Mouse (Mus musculus): Measurements from ENCODE around the gene Tram2.

DNA sequence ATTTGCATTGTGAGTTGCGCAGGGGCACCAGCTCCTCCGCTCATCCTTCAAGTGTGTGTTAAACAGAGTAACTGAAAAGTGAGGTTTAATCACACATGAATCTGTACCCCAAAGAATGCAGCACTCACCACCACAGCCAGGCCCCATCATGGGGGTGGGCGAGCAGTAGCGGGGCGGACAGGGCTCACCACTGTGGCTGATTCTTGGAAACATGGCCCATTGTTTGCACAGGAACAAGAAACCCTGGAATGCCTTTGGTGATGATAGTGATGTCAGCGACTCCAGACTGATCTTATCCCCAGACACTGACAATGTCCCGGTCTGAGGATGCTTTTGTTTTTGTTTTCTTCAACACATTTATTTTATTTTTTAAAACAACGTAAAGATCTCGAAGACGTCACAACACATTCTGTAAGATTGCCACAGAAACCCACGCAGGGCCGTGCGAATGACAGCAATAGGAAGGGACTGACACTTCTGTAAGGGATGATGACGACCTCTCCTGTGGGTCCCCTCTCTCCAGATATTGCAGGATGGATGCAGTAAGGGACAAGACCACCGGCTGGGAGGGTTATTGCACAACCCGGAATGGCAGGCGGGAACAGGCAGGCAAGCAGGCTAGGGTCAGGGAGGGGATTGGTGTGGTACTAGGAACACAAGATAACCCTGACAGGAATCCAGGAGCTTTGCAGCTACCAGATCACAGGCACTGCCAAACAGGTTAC lies 82.3 kb downstream of the Tram2 start:
- TF ChIP-seq POLR2A (IDR thresholded peaks at IDR 0.05; ENCODE audit: extremely low read depth, insufficient read depth, low read length), result no peak
- TF ChIP-seq CTCF (IDR thresholded peaks at IDR 0.05; ENCODE audit: extremely low read depth, insufficient read depth, low read length), result no peak
